Mouse (Mus musculus) small intestine, adult 2 months (tissue): Measurements from ENCODE around the gene Arid5b. TPM values are rescaled to one million over a fixed set of nuclear protein-coding genes. Genes with fewer than 3 reads are reported as not detected.

Experiments used
- H3K27ac ChIP-seq: fragments of 200-500 bp; 2 replicates; pipeline ENCODE4 v1.5.1; 2012; ENCODE audit warnings: low read depth, low read length, control low read depth, inconsistent platforms; ENCODE audit not compliant: insufficient read depth
- H3K27me3 ChIP-seq: fragments of 200-500 bp; 2 replicates; pipeline ENCODE4 v1.6.1; 2012; ENCODE audit warnings: mild to moderate bottlenecking, moderate library complexity, low read length, inconsistent platforms; ENCODE audit not compliant: control insufficient read depth, insufficient read depth
- H3K36me3 ChIP-seq: fragments of 200-500 bp; 2 replicates; pipeline ENCODE4 v1.6.1; 2012; ENCODE audit warnings: mild to moderate bottlenecking, low read length, control low read depth, inconsistent platforms; ENCODE audit not compliant: control insufficient read depth, insufficient read depth
- H3K4me1 ChIP-seq: fragments of 200-500 bp; 2 replicates; pipeline ENCODE4 v1.6.1; 2012; ENCODE audit warnings: low read length, inconsistent platforms, mixed read lengths; ENCODE audit not compliant: control insufficient read depth, insufficient read depth, insufficient read length
- H3K4me3 ChIP-seq: fragments of 200-500 bp; 2 replicates; pipeline ENCODE4 v1.5.1; 2012; ENCODE audit warnings: low read depth, mild to moderate bottlenecking, control low read depth, inconsistent platforms, low read length, moderate library complexity
- CTCF ChIP-seq: fragments of 200-500 bp; IDR thresholded peaks from 2 replicates; pipeline ENCODE4 v1.5.1; 2012; ENCODE audit warnings: low read depth, mild to moderate bottlenecking, control low read depth, inconsistent platforms, low read length, moderate library complexity, mixed read lengths; ENCODE audit not compliant: insufficient replicate concordance, insufficient read length; ENCODE audit errors: extremely low read depth
- POLR2A ChIP-seq: fragments of 200-500 bp; IDR thresholded peaks from 2 replicates; pipeline ENCODE4 v1.6.1; 2012; ENCODE audit warnings: low read depth, mild to moderate bottlenecking, control low read depth, inconsistent platforms, low read length, moderate library complexity
- WGBS: fragments of 180-500 bp; shearing (Covaris S2); methylation state at CpG from one replicate; pipeline ENCODE4 v1.1.7; 2018; 5-methylcytosine and 5-hydroxymethylcytosine counted together
- polyA plus RNA-seq: library from polyadenylated mRNA; depleted of rRNA; stranded (reverse); fragments of >200 nt; gene quantifications from 2 replicates; pipeline ENCODE4 v1.2.3, GENCODE M21; 2012

Arid5b gene
- polyA plus RNA-seq, 1 experiment, result 3.3 TPM

- H3K36me3 ChIP-seq, result no peaks in the 10 kb centered on the region; the same call in 1 of the 2 replicates
- H3K27ac ChIP-seq, result peak overlapping the region; percentile 63
- 34% methylated on average over 3 of the region's 3 CpGs for WGBS
- no peaks in the 10 kb centered on the region for H3K27me3 ChIP-seq
- TF ChIP-seq POLR2A (no peak), CTCF (no peak)
- no peaks in the 10 kb centered on the region; the same call in 1 of the 2 replicates for H3K4me1 ChIP-seq
- no peak overlapping the region for H3K4me3 ChIP-seq
Observed at GRCm38 (mm10) chr10:68192824-68193255, 85.7 kb downstream of the Arid5b start.

- Histone ChIP-seq H3K36me3 (no peaks in the 10 kb centered on the region; the same call in 1 of the 2 replicates), H3K27ac (peak overlapping the region; percentile 44; the same call in 1 of the 2 replicates), H3K4me1 (no peaks in the 10 kb centered on the region; the same call in 1 of the 2 replicates), H3K27me3 (no peaks in the 10 kb centered on the region), H3K4me3 (no peak overlapping the region)
- TF ChIP-seq POLR2A, result no peak
- TF ChIP-seq CTCF, result no peak
- 34% methylated on average over 13 of the region's 13 CpGs for WGBS
Observed at GRCm38 (mm10) chr10:68191691-68192380, 86.7 kb downstream of the Arid5b start.

DNA sequence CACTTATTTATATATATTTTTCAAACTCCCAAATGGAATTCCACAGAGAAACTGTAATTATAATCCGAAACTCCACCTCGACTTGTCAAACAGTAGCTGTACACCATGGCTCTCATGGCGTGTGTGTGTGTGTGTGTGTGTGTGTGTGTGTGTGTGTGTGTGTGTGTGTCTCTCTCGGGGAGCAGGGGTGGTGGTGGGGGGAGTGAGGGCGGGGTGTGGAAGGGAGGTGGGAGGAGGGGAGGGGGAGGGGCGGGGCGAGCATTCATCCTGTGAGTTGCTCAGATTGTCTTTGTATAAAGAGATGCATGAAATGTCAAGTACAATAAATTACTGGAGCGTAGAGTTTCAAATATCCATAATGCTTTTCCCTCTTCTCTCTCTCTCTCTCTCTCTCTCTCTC, 87.4 kb downstream of the Arid5b start:
- peaks cover under 1% of the 10 kb centered on the region for H3K36me3 ChIP-seq
- WGBS, result 67% methylated on average over 6 of the region's 8 CpGs
- H3K4me3 ChIP-seq, result no peak overlapping the region
- no peak overlapping the region for H3K27ac ChIP-seq
- TF ChIP-seq CTCF (no peak), POLR2A (no peak)
- no peaks in the 10 kb centered on the region for H3K27me3 ChIP-seq
- H3K4me1 ChIP-seq, result no peaks in the 10 kb centered on the region; the same call in 1 of the 2 replicates

GRCm38 (mm10) chr10:68189847-68190246, 88.7 kb downstream of the Arid5b start:
- H3K27ac ChIP-seq, result no peak overlapping the region
- H3K4me3 ChIP-seq, result no peak overlapping the region
- WGBS, result 94% methylated on average over 3 of the region's 3 CpGs
- H3K36me3 ChIP-seq, result peaks cover 6% of the 10 kb centered on the region
- no peak for TF ChIP-seq POLR2A
- TF ChIP-seq CTCF, result no peak
- no peaks in the 10 kb centered on the region for H3K27me3 ChIP-seq
- H3K4me1 ChIP-seq, result no peaks in the 10 kb centered on the region; the same call in 1 of the 2 replicates

GRCm38 (mm10) chr10:68183096-68183495, 95.4 kb downstream of the Arid5b start:
- no peaks in the 10 kb centered on the region for H3K27me3 ChIP-seq
- H3K36me3 ChIP-seq, result peaks cover 9% of the 10 kb centered on the region
- TF ChIP-seq POLR2A (no peak), CTCF (no peak)
- 91% methylated on average over 7 of the region's 7 CpGs for WGBS
- H3K4me1 ChIP-seq, result no peaks in the 10 kb centered on the region
- H3K27ac ChIP-seq, result no peak overlapping the region
- no peak overlapping the region for H3K4me3 ChIP-seq

GRCm38 (mm10) chr10:68182266-68182665, 96.3 kb downstream of the Arid5b start:
- Histone ChIP-seq H3K4me1 (no peaks in the 10 kb centered on the region), H3K4me3 (no peak overlapping the region), H3K27ac (no peak overlapping the region), H3K36me3 (peaks cover 9% of the 10 kb centered on the region), H3K27me3 (no peaks in the 10 kb centered on the region)
- TF ChIP-seq CTCF (no peak), POLR2A (no peak)
- 86% methylated on average over 6 of the region's 6 CpGs for WGBS

DNA sequence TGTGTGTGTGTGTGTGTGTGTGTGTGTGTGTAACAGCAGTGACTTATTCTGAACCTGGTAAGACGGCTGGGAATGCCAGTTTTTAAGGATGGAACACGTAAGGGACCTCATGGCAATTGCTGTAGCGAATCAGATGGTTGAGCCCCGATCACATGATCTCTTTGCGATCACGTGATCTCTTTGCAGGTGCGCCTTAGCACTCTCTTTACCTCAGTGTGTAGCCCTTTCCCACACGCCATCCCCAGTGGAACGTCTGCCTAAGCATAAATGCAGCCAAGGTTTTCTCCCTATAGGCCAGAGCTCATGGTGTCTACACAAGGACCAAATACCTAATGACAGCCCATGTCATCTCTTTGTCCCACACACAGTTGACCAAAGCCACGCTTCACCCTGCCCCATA, 97.4 kb downstream of the Arid5b start:
- Histone ChIP-seq H3K36me3 (peaks cover 9% of the 10 kb centered on the region), H3K4me3 (no peak overlapping the region), H3K27ac (no peak overlapping the region), H3K4me1 (no peaks in the 10 kb centered on the region), H3K27me3 (no peaks in the 10 kb centered on the region)
- no peak for TF ChIP-seq CTCF
- 95% methylated on average over 10 of the region's 10 CpGs for WGBS

DNA sequence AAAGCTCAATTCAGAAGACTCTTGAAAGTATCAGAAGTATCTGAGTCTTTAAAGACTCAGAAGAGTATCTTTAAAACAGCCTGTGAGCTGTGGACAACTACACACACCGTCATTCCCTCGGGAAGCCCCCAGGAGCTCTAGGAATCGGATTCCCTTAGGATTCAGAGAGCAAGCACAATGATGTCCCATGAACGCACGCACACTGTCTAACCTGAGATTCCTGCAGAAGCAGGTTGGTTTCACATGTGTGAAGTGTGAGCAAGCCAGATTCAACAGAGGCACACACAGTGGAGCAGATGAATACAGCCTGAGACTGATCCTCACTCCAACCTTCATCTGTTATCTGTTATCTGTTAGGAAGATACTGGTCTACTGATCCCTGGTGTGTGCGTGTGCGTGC, 97.8 kb downstream of the Arid5b start:
- Histone ChIP-seq H3K36me3 (peaks cover 4% of the 10 kb centered on the region; the same call in 1 of the 2 replicates), H3K4me3 (no peak overlapping the region), H3K27me3 (no peaks in the 10 kb centered on the region), H3K27ac (no peak overlapping the region), H3K4me1 (no peaks in the 10 kb centered on the region)
- WGBS, result 95% methylated on average over 7 of the region's 7 CpGs
- TF ChIP-seq POLR2A (no peak), CTCF (no peak)
